Mouse (Mus musculus) G1E (cell line): ENCODE results near the gene Grik4.

ENCODE experiments used
- CTCF ChIP-seq: IDR thresholded peaks from 2 replicates; pipeline ENCODE4 v1.5.1; 2012; ENCODE audit warnings: low read depth, low read length, inconsistent platforms, mixed read lengths
- GATA1 ChIP-seq: IDR thresholded peaks from 2 replicates; pipeline ENCODE4 v1.6.1; 2012; ENCODE audit warnings: borderline replicate concordance, low read length, inconsistent platforms, mixed read lengths
- GATA2 ChIP-seq: IDR thresholded peaks from 2 replicates; pipeline ENCODE4 v1.6.1; 2012; ENCODE audit warnings: low read depth, low read length, inconsistent platforms, borderline replicate concordance
- POLR2AphosphoS5 ChIP-seq: IDR thresholded peaks from 2 replicates; pipeline ENCODE4 v1.6.1; 2012; ENCODE audit warnings: low read depth, low read length, inconsistent platforms; ENCODE audit not compliant: insufficient replicate concordance
- TAL1 ChIP-seq: conservative IDR thresholded peaks from 2 replicates; pipeline ENCODE4 v1.6.1; 2012; ENCODE audit warnings: low read depth, low read length, inconsistent platforms, mixed read lengths

- TF ChIP-seq GATA1 (no peak), CTCF (no peak), GATA2 (no peak), POLR2AphosphoS5 (no peak), TAL1 (no peak)
Observed at GRCm38 (mm10) chr9:42565921-42566320, 378.4 kb downstream of the Grik4 start.
